Mouse (Mus musculus) heart, adult 9 months (tissue): ENCODE data around the gene Adipor2.
A peak's percentile ranks its signal among the peaks of the same experiment; 100 is the strongest.

ENCODE experiments used
- DNase-seq, 2 experiments: peaks; one replicate each; pipeline ENCODE4 v3.0.0; 2022; ENCODE audit warnings: low spot score in 2 of 2

The Adipor2 gene

DNA sequence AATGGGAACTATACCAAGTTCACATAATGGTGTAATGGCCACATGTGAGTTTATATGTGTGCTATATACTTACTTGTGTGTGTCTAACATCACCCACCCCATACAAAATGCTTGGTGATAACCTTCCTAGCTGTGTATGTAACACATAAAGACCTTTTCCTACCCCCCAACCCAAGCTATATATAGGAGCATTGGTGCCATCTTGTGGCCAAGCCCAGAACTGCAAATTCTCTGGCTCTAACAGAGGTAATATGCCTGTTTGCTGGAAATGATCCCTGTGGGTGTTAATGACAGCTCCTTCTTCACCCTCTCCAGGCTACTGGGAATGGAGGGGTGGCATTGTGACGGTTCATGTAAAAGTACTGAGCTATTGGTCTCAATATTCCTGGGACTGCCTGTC, 69.3 kb downstream of the Adipor2 start:
- DNase-seq = peak; percentile 53

GRCm38 (mm10) chr6:119347813-119348212, 69.7 kb downstream of the Adipor2 start:
- no peak for DNase-seq

DNA sequence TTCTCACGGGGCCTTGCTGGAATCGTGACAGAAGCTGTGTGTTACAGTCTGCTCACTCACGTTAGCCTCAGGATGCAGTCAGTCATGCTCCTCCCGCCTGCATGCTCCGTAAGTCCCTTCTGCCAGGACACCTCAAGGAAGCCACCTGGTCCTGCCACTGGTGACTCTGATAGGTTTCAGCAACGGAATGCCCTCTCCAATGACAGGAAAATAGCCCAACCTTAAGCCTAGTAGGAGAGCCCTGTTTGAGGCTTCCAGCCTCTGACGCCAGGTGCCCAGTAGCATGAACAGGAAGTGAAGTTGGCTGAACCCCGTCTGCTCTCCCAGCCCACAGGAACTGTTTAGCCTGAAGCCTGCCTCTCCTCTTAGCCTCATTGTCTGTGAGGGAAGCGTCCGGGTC, 71.2 kb downstream of the Adipor2 start:
- DNase-seq = no peak

GRCm38 (mm10) chr6:119341409-119341808, 76.1 kb downstream of the Adipor2 start:
- DNase-seq = peak in 1 of 2 experiments; percentile 29

DNA sequence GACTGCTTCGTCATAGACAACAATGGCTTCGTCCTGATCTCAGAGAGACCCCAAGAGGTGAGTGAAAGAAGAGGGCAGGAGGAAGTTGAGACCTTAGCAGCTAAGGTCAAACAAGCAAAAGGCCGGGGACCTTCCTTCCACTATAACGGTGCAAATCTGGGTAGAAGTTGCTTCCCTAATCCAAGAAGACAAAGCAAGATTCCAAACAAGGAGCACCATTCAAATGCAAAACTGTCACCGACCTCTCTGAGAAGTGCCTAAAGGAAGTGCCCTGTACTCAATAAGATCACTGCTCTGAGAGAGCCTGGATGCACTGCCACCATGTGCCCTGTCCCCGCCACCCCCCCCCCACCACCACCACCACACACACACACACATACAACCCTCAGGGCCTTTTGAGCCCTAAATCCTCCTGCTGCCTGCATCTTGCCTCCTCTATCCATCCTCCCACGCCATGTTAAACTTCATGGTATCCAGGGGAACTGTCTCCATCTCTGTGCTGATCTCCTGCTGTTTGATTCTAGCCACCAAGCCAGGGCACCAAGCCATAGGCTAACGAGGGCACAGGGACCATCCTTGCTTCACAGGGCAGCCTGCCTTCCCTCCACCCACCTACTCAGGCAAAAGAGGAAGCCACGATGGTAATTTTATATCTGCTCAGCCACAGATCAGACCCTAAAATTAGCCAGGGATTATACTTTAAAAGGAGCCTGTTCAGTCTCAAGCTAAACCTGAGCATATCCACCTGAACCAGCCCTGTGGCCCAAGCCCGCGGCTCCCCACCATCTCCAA, 79.2 kb downstream of the Adipor2 start:
- DNase-seq = no peak

DNA sequence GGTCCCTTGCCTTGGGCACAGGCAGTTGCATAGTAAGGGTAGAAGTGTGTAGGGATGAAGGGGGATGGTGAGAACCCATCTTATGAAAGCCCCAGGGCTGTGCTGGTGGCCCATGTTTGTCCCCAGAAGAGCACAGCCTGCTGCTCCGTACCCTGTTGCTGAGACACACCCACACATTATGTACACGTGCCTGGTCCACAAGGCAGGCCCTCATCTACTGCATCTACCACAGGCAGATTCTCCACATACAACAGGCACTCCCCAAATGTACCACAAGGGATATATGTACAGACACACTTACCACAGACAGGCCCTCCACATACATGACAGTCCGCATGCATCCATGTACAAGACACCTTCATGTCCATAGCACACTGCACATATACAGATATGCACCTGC, 80.2 kb downstream of the Adipor2 start:
- no peak for DNase-seq

DNA sequence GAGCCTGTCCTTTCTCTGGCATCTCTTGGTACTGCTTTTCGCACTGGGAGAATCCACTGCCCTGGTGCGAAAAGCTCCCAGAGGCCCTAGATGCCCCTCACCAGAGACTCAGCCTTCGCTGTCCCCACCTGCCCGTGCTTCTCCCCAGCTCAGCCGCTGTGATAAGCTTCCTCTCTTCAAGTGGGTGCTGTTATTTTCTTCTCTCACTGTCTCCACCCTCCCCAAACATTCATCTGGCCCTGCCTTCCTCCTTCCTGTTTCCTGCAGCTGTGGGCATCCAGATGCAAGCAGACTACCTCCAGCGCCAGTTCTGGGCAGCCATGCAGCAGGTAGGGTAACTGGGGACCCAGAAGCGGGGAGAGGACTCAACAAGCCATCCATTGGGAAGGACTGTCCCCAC, 81.4 kb downstream of the Adipor2 start:
- DNase-seq = no peak

- DNase-seq = no peak
Measured at GRCm38 (mm10) chr6:119333831-119334230, 83.7 kb downstream of the Adipor2 start.

GRCm38 (mm10) chr6:119333202-119333601, 84.3 kb downstream of the Adipor2 start:
- DNase-seq = no peak

DNA sequence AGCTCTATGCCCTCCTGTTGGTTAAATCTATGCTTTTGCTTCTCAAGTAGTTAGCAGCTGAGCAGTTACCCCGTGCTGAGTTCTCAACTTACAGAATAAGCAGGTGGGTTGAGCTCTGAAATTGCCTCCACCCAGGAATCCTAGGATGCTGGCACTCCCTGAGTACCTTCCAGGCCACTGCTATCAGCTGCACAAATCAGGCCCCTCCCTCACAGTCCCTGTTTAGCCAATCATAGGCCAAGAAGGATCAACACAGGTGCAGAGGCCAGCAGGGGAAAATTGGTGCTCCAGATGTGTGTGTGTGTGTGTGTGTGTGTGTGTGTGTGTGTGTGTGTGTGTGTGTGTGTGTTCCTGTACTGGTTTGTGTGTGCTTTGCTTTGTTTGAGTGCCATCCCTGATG, 85.4 kb downstream of the Adipor2 start:
- DNase-seq = no peak

DNA sequence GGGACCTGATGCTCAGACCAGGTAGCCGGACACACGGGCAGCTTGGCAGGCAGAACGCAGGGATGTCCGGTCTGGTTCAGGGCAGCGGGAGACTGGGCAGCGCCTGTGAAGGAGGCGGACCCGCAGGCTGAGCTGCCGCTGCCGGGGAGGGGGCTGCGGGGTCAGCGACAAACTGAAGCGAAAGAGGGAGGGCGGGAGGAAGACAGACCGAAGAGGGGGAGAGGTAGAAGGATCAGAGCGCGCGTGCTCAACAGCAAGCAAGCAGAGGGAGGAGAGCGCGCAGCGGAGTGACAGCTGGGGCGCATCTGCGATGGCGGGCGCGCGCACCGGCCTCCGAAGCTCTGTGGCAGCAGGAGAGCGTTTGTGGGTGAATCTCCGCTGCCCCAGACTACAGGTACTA, 87.0 kb downstream of the Adipor2 start, which contains the start of gene Lrtm2:
Lrtm2 (minus strand) TSS at position 261 of the 400 bp plus-strand sequence.
- no peak for DNase-seq

DNA sequence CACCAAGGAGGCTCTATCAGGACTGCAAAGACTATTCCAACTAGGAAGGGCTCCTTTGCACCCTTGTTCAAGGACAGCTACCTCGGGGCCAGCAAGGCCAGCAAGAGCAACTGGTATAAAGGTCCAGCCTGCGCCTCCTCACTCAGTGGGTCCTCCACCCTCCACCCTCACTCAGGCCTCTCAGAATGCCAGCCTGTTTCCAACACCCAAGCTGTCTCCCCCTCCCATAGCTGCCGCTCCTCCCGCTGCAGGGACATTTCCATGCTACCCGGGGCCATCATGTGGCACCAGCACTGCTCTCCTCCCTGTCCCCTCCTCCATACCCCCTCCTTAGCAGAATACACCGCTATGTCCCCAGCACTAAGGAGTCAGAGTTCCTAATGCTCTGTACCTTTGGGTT, 87.6 kb downstream of the Adipor2 start:
- DNase-seq = no peak

DNA sequence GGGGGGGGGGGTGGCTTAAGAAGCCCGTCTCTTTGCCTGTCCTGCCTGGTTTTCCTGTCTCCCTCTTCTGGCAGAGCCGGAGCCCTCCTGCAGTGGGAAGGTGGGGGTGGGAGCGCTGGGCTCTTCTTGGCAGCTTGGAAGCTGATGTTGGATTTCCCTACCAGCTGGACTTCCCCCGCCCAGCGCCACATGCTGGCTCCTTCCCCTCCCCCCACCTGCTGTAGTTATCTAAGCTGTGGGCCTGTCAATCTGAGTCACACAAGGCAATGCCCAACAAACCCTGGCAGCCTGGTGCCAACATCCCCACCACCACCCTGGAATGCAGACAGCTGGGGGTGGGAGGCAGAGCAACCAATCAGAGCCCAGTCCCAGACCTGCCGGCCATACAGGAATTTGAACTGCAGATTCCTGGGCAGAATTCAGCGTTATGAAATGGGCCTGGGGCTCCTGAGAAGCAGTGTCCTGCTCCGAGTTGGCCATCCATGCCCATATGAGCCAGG, 88.2 kb downstream of the Adipor2 start:
- peak; percentile 15 to 19 for DNase-seq

GRCm38 (mm10) chr6:119328521-119329115, 88.9 kb downstream of the Adipor2 start:
- peak in 1 of 2 experiments; percentile 10 for DNase-seq

GRCm38 (mm10) chr6:119326541-119326940, 91.0 kb downstream of the Adipor2 start:
- no peak for DNase-seq

- no peak for DNase-seq
Measured at GRCm38 (mm10) chr6:119325978-119326377, 91.5 kb downstream of the Adipor2 start.

- no peak for DNase-seq
Measured at GRCm38 (mm10) chr6:119324776-119325175, 92.7 kb downstream of the Adipor2 start.

DNA sequence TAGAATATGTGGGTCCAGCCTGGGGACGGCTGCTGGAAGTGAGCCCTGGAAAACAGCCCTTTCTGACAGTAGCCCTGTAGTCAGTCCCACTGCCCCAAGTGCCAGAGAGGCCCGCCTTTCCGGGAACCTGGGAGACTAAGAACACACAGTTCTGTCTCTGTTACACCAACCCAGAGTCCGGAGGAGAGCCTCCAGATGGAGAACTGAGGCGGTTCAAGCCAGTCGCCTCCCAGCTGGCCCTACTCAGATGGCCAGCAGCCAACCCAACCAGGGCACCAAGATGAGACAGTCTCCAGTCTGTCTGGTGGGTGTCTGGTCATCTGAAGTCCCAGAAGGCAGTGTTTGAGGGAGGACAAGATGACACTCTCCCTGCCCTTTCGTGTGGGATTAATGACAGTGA, 95.8 kb downstream of the Adipor2 start:
- DNase-seq = no peak

GRCm38 (mm10) chr6:119320481-119320880, 97.0 kb downstream of the Adipor2 start:
- no peak for DNase-seq

GRCm38 (mm10) chr6:119319358-119319757, 98.1 kb downstream of the Adipor2 start:
- no peak for DNase-seq

DNA sequence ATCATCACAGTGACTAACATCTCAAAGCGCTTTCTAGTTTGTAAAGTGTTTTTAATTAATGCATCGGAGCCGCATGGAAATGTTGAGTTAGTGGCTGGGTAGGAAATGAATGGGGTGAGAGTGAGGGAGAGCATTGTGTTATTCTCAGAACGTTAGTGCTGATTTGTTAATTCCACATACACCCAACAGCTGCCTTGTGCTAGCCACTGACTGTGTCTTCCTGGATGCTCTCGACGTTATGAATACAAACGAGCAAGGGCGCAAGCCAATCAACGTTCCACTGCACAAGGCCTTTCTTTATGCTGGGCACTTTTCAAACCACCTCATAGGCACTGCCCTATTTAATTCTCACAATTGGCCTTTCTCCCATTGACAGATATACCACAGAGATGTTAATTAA, 98.8 kb downstream of the Adipor2 start:
- DNase-seq = no peak

DNA sequence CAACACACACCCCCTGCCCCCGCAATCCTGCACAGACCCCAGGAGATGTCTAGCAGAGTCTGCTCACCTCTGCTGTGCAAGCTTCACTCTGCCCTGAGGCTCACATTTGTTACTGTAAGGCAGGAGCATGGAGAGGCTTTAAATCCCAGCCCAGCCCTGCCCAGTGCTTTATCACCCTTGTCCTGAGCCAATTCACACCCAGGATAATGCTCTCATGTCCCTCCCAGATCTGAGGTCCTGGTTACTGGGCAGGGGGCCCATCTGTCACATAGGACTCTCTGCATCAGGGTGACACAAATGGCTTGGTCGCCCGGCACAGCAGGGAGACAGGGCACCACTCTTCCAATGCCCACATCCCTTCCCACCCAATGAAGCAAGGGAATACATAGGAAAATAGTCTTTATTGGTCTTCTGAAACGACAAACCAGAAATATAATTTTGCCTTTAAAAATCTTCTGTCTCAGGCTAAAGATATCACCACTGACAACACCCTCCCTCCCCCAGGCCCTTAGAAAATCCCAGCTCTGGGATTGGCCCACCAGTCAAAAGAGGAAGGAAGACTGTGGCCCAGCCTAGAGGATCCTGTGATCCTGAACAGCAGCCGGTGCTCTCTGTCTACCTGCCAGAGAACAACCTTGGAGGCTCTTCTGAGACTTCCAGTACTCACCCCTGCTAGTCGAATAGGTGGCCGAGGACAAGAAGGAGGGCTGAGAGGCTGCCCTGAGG, 102.6 kb downstream of the Adipor2 start:
- DNase-seq = no peak
